Mouse (Mus musculus) cortical plate, adult 2 months (tissue): ENCODE results near the gene Rarg. TPM values are rescaled to one million over a fixed set of nuclear protein-coding genes. Genes with fewer than 3 reads are reported as not detected.
"Not testable (repeated sequence)": the region's sequence is repeated elsewhere in the genome, so short reads cannot be mapped to it uniquely, and the experiment has no call there.

Experiments
- H3K27ac ChIP-seq: fragments of 200-500 bp; 2 replicates; pipeline ENCODE4 v1.5.1; 2012; ENCODE audit warnings: low read length, control low read depth, inconsistent platforms; ENCODE audit not compliant: insufficient read depth
- H3K4me1 ChIP-seq: fragments of 200-500 bp; 2 replicates; pipeline ENCODE4 v1.6.1; 2011; ENCODE audit warnings: low read length; ENCODE audit not compliant: control insufficient read depth, insufficient read depth
- H3K4me3 ChIP-seq: fragments of 200-500 bp; 2 replicates; pipeline ENCODE4 v1.5.1; 2011; ENCODE audit warnings: mild to moderate bottlenecking, low read length, control low read depth; ENCODE audit not compliant: insufficient read depth
- CTCF ChIP-seq: fragments of 200-500 bp; IDR thresholded peaks from 2 replicates; pipeline ENCODE4 v1.5.1; 2011; ENCODE audit warnings: mild to moderate bottlenecking, control low read depth, low read length; ENCODE audit not compliant: insufficient read depth; ENCODE audit errors: extremely low read depth
- POLR2A ChIP-seq: fragments of 200-500 bp; IDR thresholded peaks from 2 replicates; pipeline ENCODE4 v1.6.1; 2011; ENCODE audit warnings: mild to moderate bottlenecking, low read length, control low read depth; ENCODE audit not compliant: insufficient read depth; ENCODE audit errors: extremely low read depth
- polyA plus RNA-seq: library from polyadenylated mRNA; depleted of rRNA; stranded (reverse); fragments of >200 nt; gene quantifications from 2 replicates; pipeline ENCODE4 v1.2.3, GENCODE M21; 2012

Gene Rarg
- polyA plus RNA-seq, 1 experiment, result 12.3 TPM

DNA sequence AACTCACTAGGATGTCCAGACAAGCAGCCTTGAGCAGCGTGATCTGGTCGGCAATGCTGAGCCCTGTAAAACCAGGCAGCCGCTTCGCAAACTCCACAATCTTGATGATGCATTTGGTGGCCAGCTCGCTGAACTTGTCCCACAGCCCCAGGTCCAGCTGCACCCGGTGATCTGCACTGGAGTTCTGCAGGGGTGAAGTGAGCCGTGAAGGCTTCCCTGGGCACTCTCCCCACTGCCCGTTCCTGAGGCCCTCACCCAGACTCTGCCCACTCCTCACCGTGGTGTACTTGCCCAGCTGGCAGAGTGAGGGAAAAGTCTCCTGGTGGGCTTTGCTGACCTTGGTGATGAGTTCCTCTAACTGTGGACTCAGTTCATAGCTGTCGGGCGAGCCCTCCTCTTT, 17.5 kb downstream of the Rarg start:
- Histone ChIP-seq H3K4me3 (no peak overlapping the region), H3K4me1 (no peaks in the 10 kb centered on the region), H3K27ac (no peak overlapping the region)
- TF ChIP-seq POLR2A (no peak), CTCF (no peak)

DNA sequence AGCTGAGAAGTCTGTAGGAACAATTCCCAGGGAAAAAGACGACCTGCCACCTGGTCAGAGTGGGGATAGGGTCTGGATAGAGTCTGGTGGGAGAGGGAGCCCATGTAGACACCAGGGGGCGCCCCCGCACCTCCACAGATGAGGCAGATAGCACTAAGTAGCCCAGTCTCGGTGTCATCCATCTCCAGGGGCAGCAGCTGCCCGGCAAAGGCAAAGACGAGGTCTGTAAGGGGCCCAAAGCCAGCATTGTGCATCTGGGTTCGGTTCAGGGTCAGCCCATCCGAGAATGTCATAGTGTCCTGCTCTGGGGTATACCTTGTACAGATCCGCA, 18.1 kb downstream of the Rarg start:
- Histone ChIP-seq H3K4me3 (no peak overlapping the region), H3K4me1 (no peaks in the 10 kb centered on the region), H3K27ac (no peak overlapping the region)
- TF ChIP-seq CTCF (peak; percentile 65), POLR2A (no peak)

DNA sequence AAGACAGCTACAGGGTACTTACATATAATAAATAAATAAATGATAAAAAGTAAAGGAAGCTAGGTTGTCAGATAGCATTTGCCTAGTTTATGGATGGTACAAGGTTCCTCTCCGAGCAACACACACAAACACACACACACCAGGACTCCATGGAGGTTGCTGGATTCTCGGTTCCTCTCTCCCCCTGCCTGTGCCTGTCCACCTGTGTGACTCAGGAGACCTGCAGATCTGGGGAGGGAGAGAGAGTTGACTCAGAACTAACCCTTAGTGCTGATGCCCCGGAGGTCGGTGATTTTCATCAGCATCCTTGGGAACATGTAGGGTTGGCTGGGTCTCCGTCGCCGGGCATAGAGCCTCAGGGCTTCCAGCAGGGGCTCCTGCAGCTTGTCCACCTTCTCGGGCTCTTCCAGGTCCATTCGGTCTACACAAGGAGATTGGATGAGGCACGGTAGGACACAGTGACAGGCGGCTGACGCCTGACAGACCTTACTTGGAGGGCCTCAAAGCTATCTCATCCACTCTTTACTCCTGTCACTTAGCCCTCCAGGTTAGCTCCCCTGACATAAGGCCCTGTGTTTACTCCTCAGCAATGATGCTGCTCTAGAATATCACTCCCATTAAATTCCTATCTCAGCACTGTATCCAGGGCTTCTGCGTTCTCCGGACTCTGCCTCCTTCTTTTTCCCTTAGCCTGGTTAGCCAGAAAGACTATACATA, 18.6 kb downstream of the Rarg start:
- Histone ChIP-seq H3K4me1 (no peaks in the 10 kb centered on the region), H3K4me3 (no peak overlapping the region)
- TF ChIP-seq CTCF (no peak), POLR2A (no peak)

DNA sequence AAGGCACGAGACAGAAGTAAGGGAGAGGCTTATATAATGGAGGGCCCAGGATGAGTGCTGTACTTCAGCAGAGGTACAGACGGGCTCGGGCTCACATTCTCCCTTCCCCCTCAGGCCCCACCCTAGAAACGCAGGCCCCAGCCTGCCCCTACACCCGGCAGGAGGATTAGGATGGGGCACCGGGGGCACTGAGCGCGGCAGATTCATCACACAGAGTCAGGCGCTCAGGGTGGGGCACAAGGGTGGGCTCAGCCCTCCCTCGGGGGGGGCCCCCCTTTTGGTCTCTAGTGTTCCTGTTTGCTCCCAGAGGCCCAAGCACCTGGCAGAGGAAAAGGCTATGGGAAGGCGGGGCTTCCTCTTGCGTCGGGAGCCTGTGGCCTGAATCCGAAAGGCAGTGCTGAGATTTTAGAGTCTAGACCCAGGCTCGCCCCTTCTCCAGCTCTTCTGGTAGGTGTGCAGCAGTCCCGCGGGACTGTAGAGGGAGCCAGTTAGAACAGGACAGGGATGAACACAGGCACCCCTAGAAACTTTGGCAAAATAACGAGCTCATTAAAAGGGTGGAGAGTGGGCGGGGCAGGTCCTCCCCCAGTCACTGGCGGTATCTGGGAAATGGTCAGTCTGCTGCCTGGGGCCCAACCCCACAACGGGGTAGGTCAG, 21.8 kb downstream of the Rarg start:
- Histone ChIP-seq H3K4me1 (no peaks in the 10 kb centered on the region), H3K27ac (no peak overlapping the region), H3K4me3 (no peak overlapping the region)
- TF ChIP-seq POLR2A (no peak), CTCF (no peak)

More for the DNA sequence above, 18.6 kb downstream of the Rarg start:
- H3K27ac ChIP-seq, result no peak overlapping the region

DNA sequence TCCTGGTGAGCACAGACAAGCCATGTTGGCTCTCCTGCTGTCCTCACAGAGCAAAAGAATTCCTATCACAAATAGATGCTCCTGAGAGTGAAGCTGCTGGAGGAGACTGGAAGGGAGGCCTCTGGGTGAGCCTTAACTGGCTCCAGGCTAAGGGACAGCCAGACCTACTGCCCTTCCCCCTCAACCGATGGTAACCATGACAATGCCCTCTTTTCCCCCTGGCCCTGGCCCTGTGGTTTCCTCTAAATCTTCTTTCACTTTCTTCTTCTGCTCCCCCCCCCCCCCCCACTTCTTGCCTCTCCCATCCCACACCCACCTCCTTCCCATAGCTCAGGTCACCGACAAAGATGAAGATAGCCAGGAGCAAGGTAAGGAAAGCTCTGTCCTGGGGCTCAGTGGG, 23.4 kb downstream of the Rarg start:
- no peaks in the 10 kb centered on the region for H3K4me1 ChIP-seq
- TF ChIP-seq POLR2A (no peak), CTCF (no peak)
- no peak overlapping the region for H3K27ac ChIP-seq
- H3K4me3 ChIP-seq, result no peak overlapping the region

DNA sequence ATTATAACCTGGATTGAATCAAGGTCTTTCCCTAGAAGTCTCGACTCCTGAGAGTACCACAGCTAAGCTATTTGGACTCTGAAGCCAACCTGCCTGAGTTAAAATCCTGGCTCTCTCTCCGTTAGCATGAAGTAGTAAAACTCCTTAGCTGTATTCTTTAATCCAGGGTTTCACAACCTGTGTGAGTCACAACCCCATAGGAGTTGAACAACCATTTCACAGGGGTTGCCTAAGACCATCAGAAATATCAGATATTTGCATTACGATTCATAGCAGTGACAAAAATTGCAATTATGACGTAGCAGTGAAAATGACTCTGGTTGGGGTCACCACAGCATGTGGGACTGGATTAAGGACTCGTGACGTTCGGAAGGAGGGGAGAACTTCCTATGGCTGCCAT, 24.6 kb downstream of the Rarg start:
- Histone ChIP-seq H3K4me1 (no peaks in the 10 kb centered on the region), H3K4me3 (no peak overlapping the region), H3K27ac (no peak overlapping the region)
- TF ChIP-seq POLR2A, result no peak
- TF ChIP-seq CTCF, result no peak

DNA sequence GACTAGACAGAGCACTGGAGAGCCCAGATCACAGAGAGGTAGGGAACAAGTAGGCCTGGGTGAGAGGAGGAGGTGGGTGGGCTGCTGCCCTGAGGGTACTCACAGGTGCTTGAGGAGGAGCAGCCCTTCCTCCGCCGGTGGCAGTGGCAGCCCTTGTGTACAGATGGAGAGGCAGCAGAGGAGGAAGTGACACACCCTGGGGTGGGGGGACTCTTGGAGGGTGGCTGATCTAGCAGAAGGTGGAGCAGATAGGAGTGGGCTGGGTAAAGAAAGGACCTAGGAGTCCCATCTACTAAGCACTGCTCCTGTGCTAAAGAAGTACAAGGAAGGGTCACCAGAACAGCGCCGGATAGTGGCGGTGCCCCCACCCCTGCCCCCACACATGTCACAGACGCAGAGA, 25.6 kb downstream of the Rarg start, which contains the start of gene Itgb7:
Gene Itgb7, minus strand, starts transcription at position 197 of the 400 bp plus-strand sequence.
- TF ChIP-seq CTCF, result no peak
- TF ChIP-seq POLR2A, result no peak
- Histone ChIP-seq H3K4me1 (no peaks in the 10 kb centered on the region), H3K27ac (no peak within 1 kb of the TSS), H3K4me3 (no peak within 1 kb of the TSS)

DNA sequence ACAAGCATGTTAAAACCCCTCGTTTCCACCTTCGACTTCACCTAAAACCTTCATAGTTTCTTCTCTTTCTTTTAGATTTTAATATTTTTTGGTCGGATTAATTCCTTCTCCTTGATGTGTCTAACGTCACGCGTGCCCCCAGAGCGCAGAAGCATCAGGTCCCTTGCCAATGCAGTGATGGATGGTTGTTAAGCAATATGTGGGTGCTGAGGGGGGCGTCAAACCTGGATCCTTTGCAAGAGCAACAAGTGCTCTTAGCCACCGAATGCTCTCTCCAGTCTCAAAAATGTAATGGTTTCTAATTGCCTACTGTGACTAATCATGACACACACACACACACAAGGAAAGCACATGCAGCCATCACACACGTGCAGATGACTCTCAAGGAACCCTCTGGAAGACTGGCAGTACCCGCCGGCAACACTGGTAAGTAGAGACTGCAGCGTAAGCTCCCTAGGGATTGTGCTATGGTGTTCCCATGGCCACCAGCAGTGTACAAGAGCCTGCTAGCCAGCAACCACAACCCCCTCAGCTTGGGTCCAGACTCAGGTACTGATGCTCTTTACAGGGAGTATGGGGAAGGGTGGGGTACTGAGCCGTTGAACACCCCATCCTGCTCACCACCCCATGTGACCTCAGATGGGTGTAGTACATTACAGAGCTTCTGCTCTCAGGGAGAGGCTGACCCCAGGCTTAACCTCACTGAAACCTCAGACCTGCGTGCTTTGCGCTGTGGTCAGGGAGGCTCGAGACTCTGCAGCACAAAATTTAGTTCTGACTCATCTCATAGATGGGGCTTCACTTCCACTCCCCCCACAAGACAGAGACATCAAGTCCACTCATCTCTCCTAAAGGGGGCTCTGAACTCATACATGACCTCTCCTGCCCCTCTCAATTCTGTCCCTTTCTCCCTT, 26.7 kb downstream of the Rarg start:
- Histone ChIP-seq H3K27ac (no peak overlapping the region), H3K4me3 (no peak overlapping the region), H3K4me1 (no peaks in the 10 kb centered on the region)
- no peak for TF ChIP-seq CTCF
- TF ChIP-seq POLR2A, result no peak

DNA sequence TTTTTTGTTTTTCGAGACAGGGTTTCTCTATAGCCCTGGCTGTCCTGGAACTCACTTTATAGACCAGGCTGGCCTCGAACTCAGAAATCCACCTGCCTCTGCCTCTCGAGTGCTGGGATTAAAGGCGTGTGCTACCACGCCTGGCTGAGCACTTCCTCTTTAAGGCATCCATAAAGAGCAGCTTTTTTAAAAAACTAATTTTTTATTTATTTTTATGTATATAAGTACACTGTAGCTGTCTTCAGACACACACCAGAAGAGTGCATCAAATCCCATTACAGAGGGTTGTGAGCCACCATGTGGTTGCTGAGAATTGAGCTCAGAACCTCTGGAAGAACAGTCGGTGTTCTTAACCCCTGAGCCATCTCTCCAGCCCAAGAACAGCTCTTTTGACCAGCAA, 31.7 kb downstream of the Rarg start:
- H3K4me1 ChIP-seq, H3K4me3 ChIP-seq, H3K27ac ChIP-seq: not testable (repeated sequence)
